Mouse (Mus musculus): ENCODE results near the gene Polh. TPM values are rescaled to one million over a fixed set of nuclear protein-coding genes. Genes with fewer than 3 reads are reported as not detected.

Gene Polh
- 2.7 and 3.6 TPM in 2 replicates for polyA plus RNA-seq (2021; fragmentation: Nextera tagmentation)
- long read RNA-seq, experiment 1, transcript Polh-201 (11 exons, 3,238 nt), result major isoform, 12 of 17 reads
- long read RNA-seq, experiment 1, partial matches to known transcripts, result 0 of 17 reads
- long read RNA-seq, experiment 1, other reads (novel, unspliced or antisense), result 4 of 17 reads
- long read RNA-seq, experiment 2, partial matches to known transcripts, result 1 of 12 reads
- long read RNA-seq, experiment 2, other reads (novel, unspliced or antisense), result 11 of 12 reads

GRCm38 (mm10) chr17:46202421-46203071 lies at the start of gene Polh, which contains the start of gene Xpo5:
Gene Polh, minus strand, starts transcription at chr17:46202645.
Gene Xpo5, plus strand, starts transcription at chr17:46202782.

GRCm38 (mm10) chr17:46247512-46248188 lies 45.2 kb upstream of the Polh start, which contains the start of the genes Polr1c and Yipf3:
Gene Polr1c, minus strand, starts transcription at chr17:46248054.
Gene Yipf3, plus strand, starts transcription at chr17:46248080.

GRCm38 (mm10) chr17:46160686-46161085 lies 41.8 kb downstream of the Polh start, which contains the start of gene Gtpbp2:
Gene Gtpbp2, plus strand, starts transcription at chr17:46161032.

GRCm38 (mm10) chr17:46152847-46153782 lies 49.3 kb downstream of the Polh start, which contains the start of gene Mad2l1bp:
Gene Mad2l1bp, minus strand, starts transcription at chr17:46153553.

GRCm38 (mm10) chr17:46143578-46144423 lies 58.6 kb downstream of the Polh start, which contains the start of gene Rsph9:
Gene Rsph9, minus strand, starts transcription at chr17:46144216.

Other genes with a start within 250 kb of the Polh start
- gene Vegfa, start 170.3 kb downstream of the Polh start, polyA plus RNA-seq (2021; fragmentation: Nextera tagmentation), result 2.1 and 6.9 TPM in 2 replicates
- 187 and 198 TPM in 2 replicates for gene Mrps18a, start 91.7 kb downstream of the Polh start, polyA plus RNA-seq (2021; fragmentation: Nextera tagmentation)
- gene Rsph9, start 58.4 kb downstream of the Polh start, polyA plus RNA-seq (2021; fragmentation: Nextera tagmentation), result 45.6 and 46.3 TPM in 2 replicates
- 17.2 and 17.9 TPM in 2 replicates for gene Mad2l1bp, start 49.1 kb downstream of the Polh start, polyA plus RNA-seq (2021; fragmentation: Nextera tagmentation)
- gene Gtpbp2, start 41.6 kb downstream of the Polh start, polyA plus RNA-seq (2021; fragmentation: Nextera tagmentation), result 6.1 and 7.3 TPM in 2 replicates
- gene Xpo5, start 137 bp upstream of the Polh start, polyA plus RNA-seq (2021; fragmentation: Nextera tagmentation), result 8.4 and 8.7 TPM in 2 replicates
- gene Polr1c, start 45.4 kb upstream of the Polh start, polyA plus RNA-seq (2021; fragmentation: Nextera tagmentation), result 35.9 and 43.3 TPM in 2 replicates
- 148 and 184 TPM in 2 replicates for gene Yipf3, start 45.4 kb upstream of the Polh start, polyA plus RNA-seq (2021; fragmentation: Nextera tagmentation)
- 10.8 and 17.0 TPM in 2 replicates for gene Lrrc73, start 50.9 kb upstream of the Polh start, polyA plus RNA-seq (2021; fragmentation: Nextera tagmentation)
- 11.8 and 14.0 TPM in 2 replicates for gene Tjap1, start 80.4 kb upstream of the Polh start, polyA plus RNA-seq (2021; fragmentation: Nextera tagmentation)
- gene Dlk2, start 94.8 kb upstream of the Polh start, polyA plus RNA-seq (2021; fragmentation: Nextera tagmentation), result 11.2 and 12.2 TPM in 2 replicates
- gene Abcc10, start 125.7 kb upstream of the Polh start, polyA plus RNA-seq (2021; fragmentation: Nextera tagmentation), result 2.4 and 3.1 TPM in 2 replicates
- gene Zfp318, start 181.1 kb upstream of the Polh start, polyA plus RNA-seq (2021; fragmentation: Nextera tagmentation), result 4.4 and 12.0 TPM in 2 replicates
- gene Crip3, start 226.3 kb upstream of the Polh start, polyA plus RNA-seq (2021; fragmentation: Nextera tagmentation), result not detected in 2 replicates
- 0.23 TPM in 1 of 2 replicates, not detected in the other for gene Slc22a7, start 235.8 kb upstream of the Polh start, polyA plus RNA-seq (2021; fragmentation: Nextera tagmentation)

Measured in left cerebral cortex, adult 6 months (tissue).